Mouse (Mus musculus) neural tube, embryonic 13.5 days (tissue): Measurements from ENCODE around the gene Fbxw4. TPM values are rescaled to one million over a fixed set of nuclear protein-coding genes. Genes with fewer than 3 reads are reported as not detected.

ENCODE experiments used
- ATAC-seq: fragments of 200-750 bp; cut with Nextera tagmentation; 2 replicates; pipeline ENCODE4 v1.8.0; 2017; ENCODE audit warnings: low read depth, mild to moderate bottlenecking, moderate TSS enrichment, moderate library complexity
- H3K27ac ChIP-seq: fragments of 300-500 bp; sonication (generic); replicated peaks from 2 replicates; pipeline ENCODE4 v1.5.1; 2015; ENCODE audit warnings: moderate library complexity, mild to moderate bottlenecking, inconsistent platforms
- H3K27me3 ChIP-seq: fragments of 300-500 bp; sonication (generic); 2 replicates; pipeline ENCODE4 v1.6.1; 2015; ENCODE audit warnings: mild to moderate bottlenecking, inconsistent platforms
- H3K36me3 ChIP-seq: fragments of 300-500 bp; sonication (generic); 2 replicates; pipeline ENCODE4 v1.6.1; 2015; ENCODE audit warnings: mild to moderate bottlenecking, inconsistent platforms
- H3K4me1 ChIP-seq: fragments of 300-500 bp; sonication (generic); replicated peaks from 2 replicates; pipeline ENCODE4 v1.6.1; 2015; ENCODE audit warnings: inconsistent platforms
- H3K4me2 ChIP-seq: fragments of 300-500 bp; sonication (generic); 2 replicates; pipeline ENCODE4 v1.6.1; 2015; ENCODE audit warnings: inconsistent platforms, mild to moderate bottlenecking, moderate library complexity
- H3K4me3 ChIP-seq: fragments of 300-500 bp; sonication (generic); 2 replicates; pipeline ENCODE4 v1.5.1; 2015; ENCODE audit warnings: mild to moderate bottlenecking, inconsistent platforms
- H3K9ac ChIP-seq: fragments of 300-500 bp; sonication (generic); 2 replicates; pipeline ENCODE4 v1.6.1; 2015; ENCODE audit warnings: moderate library complexity, mild to moderate bottlenecking, inconsistent platforms
- H3K9me3 ChIP-seq: fragments of 300-500 bp; sonication (generic); 2 replicates; pipeline ENCODE4 v1.6.1; 2016; ENCODE audit warnings: inconsistent platforms
- WGBS: fragments of 180-500 bp; shearing (Covaris S2); methylation state at CpG from one replicate; pipeline ENCODE4 v1.1.7; 2015; 5-methylcytosine and 5-hydroxymethylcytosine counted together
- polyA plus RNA-seq: library from polyadenylated mRNA; unstranded; fragments of >200 nt; fragmentation: Nextera tagmentation; extraction: Ambion mirVana; gene quantifications from 2 replicates; pipeline ENCODE4 v1.2.1, GENCODE M21; 2015

The Fbxw4 gene
- polyA plus RNA-seq, 1 experiment from 2014 or later: 6.4 TPM

GRCm38 (mm10) chr19:45675720-45676581 is 15.8 kb upstream of the Fbxw4 start:
- Histone ChIP-seq H3K4me1 (peaks cover 16% of the 10 kb centered on the region), H3K9ac (no peak overlapping the region), H3K4me2 (peak overlapping the region; percentile 53), H3K4me3 (peak overlapping the region; percentile 26), H3K9me3 (no peaks in the 10 kb centered on the region), H3K36me3 (no peaks in the 10 kb centered on the region), H3K27me3 (peaks cover 67% of the 10 kb centered on the region), H3K27ac (no peak overlapping the region)
- no peak for ATAC-seq
- under 1% methylated on average over 38 of the region's 38 CpGs for WGBS

- no peak overlapping the region for H3K9ac ChIP-seq
- 13% methylated on average over 5 of the region's 5 CpGs for WGBS
- no peak for ATAC-seq
- H3K4me1 ChIP-seq: peaks cover 16% of the 10 kb centered on the region
- H3K27ac ChIP-seq: no peak overlapping the region
- H3K4me2 ChIP-seq: no peak overlapping the region
- no peaks in the 10 kb centered on the region for H3K36me3 ChIP-seq
- no peak overlapping the region for H3K4me3 ChIP-seq
- no peaks in the 10 kb centered on the region for H3K9me3 ChIP-seq
- H3K27me3 ChIP-seq: peaks cover 64% of the 10 kb centered on the region
Observed at GRCm38 (mm10) chr19:45675196-45675595, 15.1 kb upstream of the Fbxw4 start.

- peaks cover 51% of the 10 kb centered on the region for H3K27me3 ChIP-seq
- WGBS: 90% methylated on average over 9 of the region's 9 CpGs
- no peaks in the 10 kb centered on the region for H3K36me3 ChIP-seq
- H3K9me3 ChIP-seq: no peaks in the 10 kb centered on the region
- peaks cover 16% of the 10 kb centered on the region for H3K4me1 ChIP-seq
- no peak overlapping the region for H3K27ac ChIP-seq
- H3K4me2 ChIP-seq: no peak overlapping the region
- no peak overlapping the region for H3K9ac ChIP-seq
- no peak overlapping the region for H3K4me3 ChIP-seq
- ATAC-seq: no peak
Observed at GRCm38 (mm10) chr19:45672971-45673370, 12.9 kb upstream of the Fbxw4 start.

GRCm38 (mm10) chr19:45668986-45669385 is 8.9 kb upstream of the Fbxw4 start:
- H3K4me2 ChIP-seq: no peak overlapping the region
- 95% methylated on average over 4 of the region's 4 CpGs for WGBS
- H3K4me1 ChIP-seq: no peaks in the 10 kb centered on the region
- H3K27ac ChIP-seq: no peak overlapping the region
- no peaks in the 10 kb centered on the region for H3K9me3 ChIP-seq
- H3K4me3 ChIP-seq: no peak overlapping the region
- ATAC-seq: no peak
- H3K36me3 ChIP-seq: no peaks in the 10 kb centered on the region
- no peak overlapping the region for H3K9ac ChIP-seq
- peaks cover 14% of the 10 kb centered on the region for H3K27me3 ChIP-seq

- ATAC-seq: no peak
- 70% methylated on average over 2 of the region's 2 CpGs for WGBS
- H3K27ac ChIP-seq: no peak overlapping the region
- H3K4me1 ChIP-seq: peaks cover 13% of the 10 kb centered on the region
- no peaks in the 10 kb centered on the region for H3K9me3 ChIP-seq
- H3K4me2 ChIP-seq: no peak overlapping the region
- H3K36me3 ChIP-seq: no peaks in the 10 kb centered on the region
- H3K9ac ChIP-seq: no peak overlapping the region
- H3K4me3 ChIP-seq: no peak overlapping the region
- no peaks in the 10 kb centered on the region for H3K27me3 ChIP-seq
Observed at GRCm38 (mm10) chr19:45663851-45664250, 3.7 kb upstream of the Fbxw4 start.

- ATAC-seq: no peak
- Histone ChIP-seq H3K4me1 (peaks cover 39% of the 10 kb centered on the region), H3K9me3 (no peaks in the 10 kb centered on the region), H3K4me3 (peak overlapping the region; percentile 83), H3K27me3 (no peaks in the 10 kb centered on the region), H3K4me2 (peak overlapping the region; percentile 75), H3K36me3 (no peaks in the 10 kb centered on the region), H3K9ac (peak overlapping the region; percentile 99), H3K27ac (peak overlapping the region; percentile 97)
- 19% methylated on average over 18 of the region's 18 CpGs for WGBS
Observed at GRCm38 (mm10) chr19:45660503-45660790, 335 bp upstream of the Fbxw4 start.

GRCm38 (mm10) chr19:45659301-45659737 is 793 bp downstream of the Fbxw4 start:
- H3K4me2 ChIP-seq: peak overlapping the region; percentile 75
- peak overlapping the region; percentile 97 for H3K27ac ChIP-seq
- ATAC-seq: peak; percentile 42
- peak overlapping the region; percentile 83 for H3K4me3 ChIP-seq
- peaks cover 41% of the 10 kb centered on the region for H3K4me1 ChIP-seq
- no peaks in the 10 kb centered on the region for H3K27me3 ChIP-seq
- H3K9ac ChIP-seq: peak overlapping the region; percentile 99
- H3K9me3 ChIP-seq: no peaks in the 10 kb centered on the region
- H3K36me3 ChIP-seq: no peaks in the 10 kb centered on the region
- WGBS: 1% methylated on average over 18 of the region's 18 CpGs

GRCm38 (mm10) chr19:45658556-45659268 is 1.4 kb downstream of the Fbxw4 start:
- Histone ChIP-seq H3K4me3 (peak overlapping the region; percentile 83), H3K36me3 (no peaks in the 10 kb centered on the region), H3K27me3 (no peaks in the 10 kb centered on the region), H3K4me1 (peaks cover 41% of the 10 kb centered on the region), H3K4me2 (peak overlapping the region; percentile 75), H3K9ac (peak overlapping the region; percentile 99), H3K9me3 (no peaks in the 10 kb centered on the region), H3K27ac (no peak overlapping the region)
- ATAC-seq: no peak
- WGBS: 66% methylated on average over 10 of the region's 10 CpGs

GRCm38 (mm10) chr19:45657828-45658227 is 2.3 kb downstream of the Fbxw4 start:
- WGBS: 100% methylated on average over 1 of the region's 1 CpGs
- no peaks in the 10 kb centered on the region for H3K9me3 ChIP-seq
- H3K4me1 ChIP-seq: peaks cover 41% of the 10 kb centered on the region
- no peaks in the 10 kb centered on the region for H3K27me3 ChIP-seq
- no peak overlapping the region for H3K27ac ChIP-seq
- no peaks in the 10 kb centered on the region for H3K36me3 ChIP-seq
- H3K4me2 ChIP-seq: no peak overlapping the region
- H3K9ac ChIP-seq: no peak overlapping the region
- H3K4me3 ChIP-seq: no peak overlapping the region
- no peak for ATAC-seq

GRCm38 (mm10) chr19:45656810-45657595 is 3.1 kb downstream of the Fbxw4 start:
- no peak overlapping the region for H3K4me3 ChIP-seq
- no peaks in the 10 kb centered on the region for H3K27me3 ChIP-seq
- H3K4me2 ChIP-seq: no peak overlapping the region
- peaks cover 49% of the 10 kb centered on the region for H3K4me1 ChIP-seq
- H3K9ac ChIP-seq: no peak overlapping the region
- H3K36me3 ChIP-seq: no peaks in the 10 kb centered on the region
- 66% methylated on average over 8 of the region's 8 CpGs for WGBS
- ATAC-seq: no peak
- H3K9me3 ChIP-seq: no peaks in the 10 kb centered on the region
- H3K27ac ChIP-seq: no peak overlapping the region

GRCm38 (mm10) chr19:45655870-45656269 is 4.2 kb downstream of the Fbxw4 start:
- ATAC-seq: no peak
- 55% methylated on average over 8 of the region's 8 CpGs for WGBS
- Histone ChIP-seq H3K27me3 (no peaks in the 10 kb centered on the region), H3K4me1 (peaks cover 54% of the 10 kb centered on the region), H3K4me3 (no peak overlapping the region), H3K4me2 (peak overlapping the region; percentile 27), H3K9ac (0 out of 2 replicates have a peak overlapping the region, but pooled peaks have one; percentile 34), H3K27ac (no peak overlapping the region), H3K9me3 (no peaks in the 10 kb centered on the region), H3K36me3 (no peaks in the 10 kb centered on the region)

GRCm38 (mm10) chr19:45653986-45654385 is 6.1 kb downstream of the Fbxw4 start:
- H3K4me2 ChIP-seq: no peak overlapping the region
- no peak overlapping the region for H3K9ac ChIP-seq
- no peak overlapping the region for H3K27ac ChIP-seq
- 64% methylated on average over 6 of the region's 6 CpGs for WGBS
- peaks cover 43% of the 10 kb centered on the region for H3K4me1 ChIP-seq
- H3K27me3 ChIP-seq: no peaks in the 10 kb centered on the region
- no peak overlapping the region for H3K4me3 ChIP-seq
- no peaks in the 10 kb centered on the region for H3K36me3 ChIP-seq
- ATAC-seq: no peak
- H3K9me3 ChIP-seq: no peaks in the 10 kb centered on the region
